Mouse (Mus musculus): ENCODE data around the gene Gm10097. TPM values are rescaled to one million over a fixed set of nuclear protein-coding genes. Genes with fewer than 3 reads are reported as not detected.

The Gm10097 gene
- 0.05 and 0.08 TPM in 2 replicates for polyA plus RNA-seq (2014; fragmentation: Nextera tagmentation; extraction: Ambion mirVana)

GRCm38 (mm10) chr10:5068676-5069265 lies at the start of gene Gm10097:
TSS of gene Gm10097 (plus strand) at chr10:5069192.
- WGBS = 84% methylated on average over 14 of the region's 14 CpGs
- no peak within 1 kb of the TSS for H3K9ac ChIP-seq (ENCODE audit: low read depth, low read length)
- H3K27me3 ChIP-seq (replicated peaks; ENCODE audit: control insufficient read depth, insufficient read depth, low read length) = no peaks in the 10 kb centered on the region
- H3K4me2 ChIP-seq = no peak within 1 kb of the TSS
- H3K27ac ChIP-seq (ENCODE audit: low read depth, low read length) = no peak within 1 kb of the TSS
- H3K4me3 ChIP-seq (ENCODE audit: low read depth, low read length) = no peak within 1 kb of the TSS
- no peaks in the 10 kb centered on the region for H3K36me3 ChIP-seq (ENCODE audit: control insufficient read depth, insufficient read depth, low read length)
- no peaks in the 10 kb centered on the region for H3K9me3 ChIP-seq (ENCODE audit: control insufficient read depth, low read length)
- DNase-seq (ENCODE audit: low spot score) (no peak), ATAC-seq (replicated peaks; ENCODE audit: low FRiP score) (no peak)
- no peaks in the 10 kb centered on the region for H3K4me1 ChIP-seq (replicated peaks; ENCODE audit: control insufficient read depth, insufficient read depth, low read length)

DNA sequence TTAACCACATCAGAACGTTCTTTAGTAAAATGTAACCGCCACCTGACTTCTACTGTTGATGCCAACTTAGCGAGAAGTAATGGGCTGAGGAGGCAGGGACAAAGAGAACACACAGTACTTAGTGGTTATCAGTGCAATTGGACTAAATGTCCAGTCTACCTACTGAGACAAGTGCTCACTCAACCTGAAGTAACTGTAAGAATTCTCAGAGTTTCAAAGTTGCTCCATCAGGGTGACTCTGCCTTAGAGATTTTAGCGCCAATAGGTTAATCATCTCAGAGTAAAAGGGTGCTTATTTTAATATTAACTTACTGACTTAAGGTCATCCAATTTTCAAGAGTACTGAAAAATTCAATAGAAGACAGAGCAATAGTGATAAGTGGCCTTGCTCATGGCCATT lies 43.1 kb upstream of the Gm10097 start:
- Histone ChIP-seq H3K27me3 (replicated peaks; ENCODE audit: control insufficient read depth, insufficient read depth, low read length) (no peaks in the 10 kb centered on the region), H3K36me3 (ENCODE audit: control insufficient read depth, insufficient read depth, low read length) (no peaks in the 10 kb centered on the region), H3K27ac (ENCODE audit: low read depth, low read length) (no peak overlapping the region), H3K9me3 (ENCODE audit: control insufficient read depth, low read length) (no peaks in the 10 kb centered on the region), H3K4me3 (ENCODE audit: low read depth, low read length) (no peak overlapping the region), H3K4me1 (replicated peaks; ENCODE audit: control insufficient read depth, insufficient read depth, low read length) (no peaks in the 10 kb centered on the region), H3K9ac (ENCODE audit: low read depth, low read length) (no peak overlapping the region), H3K4me2 (no peak overlapping the region)
- DNase-seq (ENCODE audit: low spot score) (no peak), ATAC-seq (replicated peaks; ENCODE audit: low FRiP score) (no peak)
- 89% methylated on average over 4 of the region's 4 CpGs for WGBS

DNA sequence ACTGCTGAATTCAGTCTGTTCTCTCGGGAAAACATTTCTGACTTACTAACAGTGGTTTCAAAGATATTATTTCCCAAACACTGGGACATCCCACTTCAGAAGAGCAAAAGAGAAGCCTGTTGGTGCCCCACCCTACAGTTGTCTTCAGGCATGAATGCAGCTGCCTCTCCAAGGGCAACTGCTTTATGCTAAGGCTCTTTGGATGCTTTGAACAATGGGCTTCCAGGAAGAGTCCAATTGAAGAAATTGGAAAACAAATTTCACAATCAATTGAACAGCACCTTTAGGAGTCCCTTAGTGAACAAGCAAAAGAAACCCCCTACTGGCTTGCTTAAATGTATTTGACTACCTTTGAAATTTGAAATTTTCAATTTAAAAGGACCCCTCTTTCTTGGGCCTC lies 41.8 kb upstream of the Gm10097 start:
- no peak overlapping the region for H3K27ac ChIP-seq (ENCODE audit: low read depth, low read length)
- H3K9me3 ChIP-seq (ENCODE audit: control insufficient read depth, low read length) = no peaks in the 10 kb centered on the region
- no peak overlapping the region for H3K4me2 ChIP-seq
- no peak for DNase-seq (ENCODE audit: low spot score)
- WGBS = 83% methylated on average over 1 of the region's 1 CpGs
- H3K9ac ChIP-seq (ENCODE audit: low read depth, low read length) = no peak overlapping the region
- H3K36me3 ChIP-seq (ENCODE audit: control insufficient read depth, insufficient read depth, low read length) = no peaks in the 10 kb centered on the region
- H3K27me3 ChIP-seq (replicated peaks; ENCODE audit: control insufficient read depth, insufficient read depth, low read length) = no peaks in the 10 kb centered on the region
- no peak for ATAC-seq (replicated peaks; ENCODE audit: low FRiP score)
- no peak overlapping the region for H3K4me3 ChIP-seq (ENCODE audit: low read depth, low read length)
- H3K4me1 ChIP-seq (replicated peaks; ENCODE audit: control insufficient read depth, insufficient read depth, low read length) = no peaks in the 10 kb centered on the region

DNA sequence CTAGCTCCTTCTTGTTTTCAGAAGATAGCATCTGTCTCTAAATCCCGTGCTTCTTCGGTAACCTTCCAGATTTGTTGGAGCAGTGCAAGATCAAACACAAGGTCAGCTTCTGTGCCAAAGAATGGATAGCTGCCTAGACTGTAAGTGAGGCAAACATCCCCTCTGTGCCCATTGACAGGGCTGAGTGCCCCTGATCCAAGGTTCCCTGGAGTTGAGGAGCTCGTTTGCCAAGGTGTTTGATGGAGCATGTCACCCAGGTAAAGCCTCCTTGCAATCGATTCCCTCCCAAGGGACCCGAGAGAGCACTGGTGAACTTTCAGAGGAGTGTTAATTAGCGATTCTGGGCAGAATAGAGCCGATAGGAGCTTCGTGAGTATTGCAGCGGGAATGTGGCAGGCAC lies 40.7 kb upstream of the Gm10097 start:
- no peak overlapping the region for H3K4me2 ChIP-seq
- ATAC-seq (replicated peaks; ENCODE audit: low FRiP score) = no peak

DNA sequence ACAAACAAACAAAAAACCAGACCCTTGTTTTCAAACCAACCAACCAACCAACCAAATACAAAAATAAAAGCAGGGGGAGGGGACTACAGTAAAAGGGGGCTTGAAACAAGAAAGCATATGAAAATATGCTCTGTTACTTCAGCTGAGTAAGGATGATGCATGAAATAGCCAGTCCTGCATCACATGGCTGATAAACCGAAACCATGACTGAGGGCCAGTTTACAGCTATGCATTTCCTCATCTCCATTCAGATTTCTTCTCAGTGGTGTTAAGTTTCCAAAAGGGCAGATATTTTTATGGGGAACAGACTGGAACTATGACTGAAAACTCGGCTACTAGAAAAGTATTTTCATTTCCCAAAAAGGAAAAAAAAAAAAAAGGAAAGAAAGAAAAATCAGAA lies 39.8 kb upstream of the Gm10097 start:
- no peak overlapping the region for H3K9ac ChIP-seq (ENCODE audit: low read depth, low read length)
- 78% methylated on average over 2 of the region's 2 CpGs for WGBS
- no peak overlapping the region for H3K27ac ChIP-seq (ENCODE audit: low read depth, low read length)
- ATAC-seq (replicated peaks; ENCODE audit: low FRiP score) = no peak
- H3K4me1 ChIP-seq (replicated peaks; ENCODE audit: control insufficient read depth, insufficient read depth, low read length) = no peaks in the 10 kb centered on the region
- H3K9me3 ChIP-seq (ENCODE audit: control insufficient read depth, low read length) = no peaks in the 10 kb centered on the region
- no peaks in the 10 kb centered on the region for H3K27me3 ChIP-seq (replicated peaks; ENCODE audit: control insufficient read depth, insufficient read depth, low read length)
- H3K36me3 ChIP-seq (ENCODE audit: control insufficient read depth, insufficient read depth, low read length) = no peaks in the 10 kb centered on the region
- H3K4me3 ChIP-seq (ENCODE audit: low read depth, low read length) = no peak overlapping the region
- H3K4me2 ChIP-seq = no peak overlapping the region
- DNase-seq (ENCODE audit: low spot score) = no peak

More for the DNA sequence above, 40.7 kb upstream of the Gm10097 start:
- DNase-seq (ENCODE audit: low spot score) = no peak
- no peak overlapping the region for H3K9ac ChIP-seq (ENCODE audit: low read depth, low read length)
- no peak overlapping the region for H3K4me3 ChIP-seq (ENCODE audit: low read depth, low read length)
- H3K4me1 ChIP-seq (replicated peaks; ENCODE audit: control insufficient read depth, insufficient read depth, low read length) = no peaks in the 10 kb centered on the region
- H3K9me3 ChIP-seq (ENCODE audit: control insufficient read depth, low read length) = no peaks in the 10 kb centered on the region
- H3K36me3 ChIP-seq (ENCODE audit: control insufficient read depth, insufficient read depth, low read length) = no peaks in the 10 kb centered on the region
- no peaks in the 10 kb centered on the region for H3K27me3 ChIP-seq (replicated peaks; ENCODE audit: control insufficient read depth, insufficient read depth, low read length)
- H3K27ac ChIP-seq (ENCODE audit: low read depth, low read length) = no peak overlapping the region
- 82% methylated on average over 9 of the region's 9 CpGs for WGBS

DNA sequence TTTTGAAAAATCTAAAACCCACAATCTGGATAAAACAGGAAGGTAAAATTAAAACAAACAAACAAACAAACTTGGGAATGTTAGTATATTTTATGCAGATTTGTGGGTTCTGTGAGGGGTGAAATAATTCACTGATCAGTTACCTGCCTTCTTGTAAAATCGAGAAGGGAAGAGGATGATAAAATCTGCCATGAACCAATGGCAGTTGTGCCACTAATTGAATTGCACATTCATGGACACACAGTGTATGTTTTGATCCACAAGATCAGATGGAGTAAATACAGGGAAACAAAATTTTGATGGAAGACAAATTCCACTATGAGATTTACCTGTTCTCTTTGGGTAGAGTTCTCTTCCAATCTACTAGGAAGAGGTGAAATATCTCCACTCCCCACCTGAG lies 39.1 kb upstream of the Gm10097 start:
- Histone ChIP-seq H3K27ac (ENCODE audit: low read depth, low read length) (no peak overlapping the region), H3K9me3 (ENCODE audit: control insufficient read depth, low read length) (no peaks in the 10 kb centered on the region), H3K4me2 (no peak overlapping the region), H3K27me3 (replicated peaks; ENCODE audit: control insufficient read depth, insufficient read depth, low read length) (no peaks in the 10 kb centered on the region), H3K9ac (ENCODE audit: low read depth, low read length) (no peak overlapping the region), H3K4me3 (ENCODE audit: low read depth, low read length) (no peak overlapping the region), H3K4me1 (replicated peaks; ENCODE audit: control insufficient read depth, insufficient read depth, low read length) (no peaks in the 10 kb centered on the region), H3K36me3 (ENCODE audit: control insufficient read depth, insufficient read depth, low read length) (no peaks in the 10 kb centered on the region; the same call in 1 of the 2 replicates)
- ATAC-seq (replicated peaks; ENCODE audit: low FRiP score) (no peak), DNase-seq (ENCODE audit: low spot score) (no peak)
- WGBS = 76% methylated on average over 1 of the region's 1 CpGs

DNA sequence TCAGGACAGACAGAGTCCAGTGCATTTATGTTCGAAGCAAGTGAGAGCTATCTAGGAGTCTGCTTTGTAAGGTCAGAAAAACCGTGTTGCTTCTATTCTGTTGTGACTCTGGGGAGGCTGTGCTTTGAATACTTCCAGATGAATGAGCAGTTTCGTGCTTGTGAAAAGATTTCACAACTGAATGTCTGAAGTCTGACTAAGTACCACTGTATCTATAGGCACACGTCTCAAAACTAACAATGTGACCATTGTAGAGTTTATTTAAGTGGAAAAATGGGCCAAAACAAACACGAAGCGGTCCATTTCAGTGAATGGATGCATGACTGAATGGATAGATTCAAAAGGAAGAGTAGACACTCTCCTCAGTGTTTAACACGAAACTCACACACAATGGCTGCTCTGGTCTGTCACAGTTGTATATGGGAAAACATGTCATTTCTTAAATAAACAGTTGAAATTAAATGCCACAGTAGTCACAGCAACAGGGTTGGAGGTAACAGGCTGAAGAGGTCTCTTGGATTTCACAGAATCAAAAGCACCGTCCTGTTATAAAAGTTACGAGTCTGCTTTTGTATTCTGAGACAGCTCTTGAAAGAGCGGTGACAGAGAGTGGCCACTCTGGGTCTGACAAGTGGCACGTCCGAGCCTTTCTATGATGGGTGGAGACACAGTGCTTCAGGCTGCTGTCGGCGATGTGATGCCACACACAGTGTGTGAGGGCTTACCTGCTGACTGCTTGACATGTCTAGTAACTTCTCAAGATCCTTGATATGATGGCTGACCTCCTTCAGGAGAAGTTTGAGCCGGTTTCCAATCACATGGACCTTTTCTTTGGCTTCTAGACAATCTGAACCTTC lies 36.6 kb upstream of the Gm10097 start:
- H3K36me3 ChIP-seq (ENCODE audit: control insufficient read depth, insufficient read depth, low read length) = no peaks in the 10 kb centered on the region; the same call in 1 of the 2 replicates
- DNase-seq (ENCODE audit: low spot score) (no peak), ATAC-seq (replicated peaks; ENCODE audit: low FRiP score) (no peak)
- no peaks in the 10 kb centered on the region for H3K4me1 ChIP-seq (replicated peaks; ENCODE audit: control insufficient read depth, insufficient read depth, low read length)
- no peak overlapping the region for H3K27ac ChIP-seq (ENCODE audit: low read depth, low read length)
- H3K9ac ChIP-seq (ENCODE audit: low read depth, low read length) = no peak overlapping the region
- H3K4me2 ChIP-seq = no peak overlapping the region
- H3K27me3 ChIP-seq (replicated peaks; ENCODE audit: control insufficient read depth, insufficient read depth, low read length) = no peaks in the 10 kb centered on the region
- H3K9me3 ChIP-seq (ENCODE audit: control insufficient read depth, low read length) = no peaks in the 10 kb centered on the region
- 87% methylated on average over 15 of the region's 15 CpGs for WGBS
- no peak overlapping the region for H3K4me3 ChIP-seq (ENCODE audit: low read depth, low read length)

- ATAC-seq (replicated peaks; ENCODE audit: low FRiP score) = no peak
- no peak overlapping the region for H3K4me2 ChIP-seq
- no peak overlapping the region for H3K4me3 ChIP-seq (ENCODE audit: low read depth, low read length)
- no peak overlapping the region for H3K27ac ChIP-seq (ENCODE audit: low read depth, low read length)
- 77% methylated on average over 8 of the region's 8 CpGs for WGBS
- H3K9ac ChIP-seq (ENCODE audit: low read depth, low read length) = no peak overlapping the region
- no peak for DNase-seq (ENCODE audit: low spot score)
- peaks cover under 1% of the 10 kb centered on the region; the same call in 1 of the 2 replicates for H3K36me3 ChIP-seq (ENCODE audit: control insufficient read depth, insufficient read depth, low read length)
- no peaks in the 10 kb centered on the region for H3K9me3 ChIP-seq (ENCODE audit: control insufficient read depth, low read length)
- H3K27me3 ChIP-seq (replicated peaks; ENCODE audit: control insufficient read depth, insufficient read depth, low read length) = no peaks in the 10 kb centered on the region
- H3K4me1 ChIP-seq (replicated peaks; ENCODE audit: control insufficient read depth, insufficient read depth, low read length) = no peaks in the 10 kb centered on the region
These were observed 27.7 kb upstream of the Gm10097 start for GRCm38 (mm10) chr10:5041254-5041653.

DNA sequence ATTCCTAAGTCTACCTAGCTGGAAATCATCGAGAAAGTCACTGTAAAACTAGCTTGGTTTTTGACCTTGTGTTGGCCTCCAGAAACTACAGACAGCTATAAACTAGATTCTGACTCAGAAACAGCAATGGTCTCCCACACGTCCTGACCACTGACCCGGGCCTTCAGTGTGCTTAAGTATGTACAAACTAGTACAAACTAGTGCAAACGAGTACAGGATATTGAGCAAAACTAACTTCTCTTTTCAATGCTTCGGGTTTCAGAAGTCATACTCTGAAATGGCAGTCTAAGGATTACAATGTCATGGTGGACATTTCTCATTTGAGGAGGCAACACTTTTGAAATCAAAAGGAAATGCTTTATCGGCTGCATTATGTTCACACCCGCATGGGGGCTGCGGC lies 24.5 kb upstream of the Gm10097 start:
- H3K9ac ChIP-seq (ENCODE audit: low read depth, low read length) = no peak overlapping the region
- H3K4me1 ChIP-seq (replicated peaks; ENCODE audit: control insufficient read depth, insufficient read depth, low read length) = no peaks in the 10 kb centered on the region
- H3K36me3 ChIP-seq (ENCODE audit: control insufficient read depth, insufficient read depth, low read length) = 0 out of 2 replicates have a peak, but pooled peaks cover 2% of the 10 kb centered on the region
- DNase-seq (ENCODE audit: low spot score) (no peak), ATAC-seq (replicated peaks; ENCODE audit: low FRiP score) (no peak)
- H3K27ac ChIP-seq (ENCODE audit: low read depth, low read length) = no peak overlapping the region
- H3K9me3 ChIP-seq (ENCODE audit: control insufficient read depth, low read length) = no peaks in the 10 kb centered on the region
- H3K4me2 ChIP-seq = no peak overlapping the region
- no peak overlapping the region for H3K4me3 ChIP-seq (ENCODE audit: low read depth, low read length)
- no peaks in the 10 kb centered on the region for H3K27me3 ChIP-seq (replicated peaks; ENCODE audit: control insufficient read depth, insufficient read depth, low read length)
- 82% methylated on average over 8 of the region's 8 CpGs for WGBS
